Mouse (Mus musculus) kidney, embryonic 16.5 days (tissue): ENCODE measurements around the gene Scfd2. TPM values are rescaled to one million over a fixed set of nuclear protein-coding genes. Genes with fewer than 3 reads are reported as not detected.
A peak's percentile ranks its signal among the peaks of the same experiment; 100 is the strongest.

Experiments used
- ATAC-seq: fragments of 200-750 bp; cut with Nextera tagmentation; 2 replicates; pipeline ENCODE4 v1.8.0; 2017; ENCODE audit warnings: moderate TSS enrichment; ENCODE audit not compliant: low FRiP score, low TSS enrichment
- H3K27ac ChIP-seq: fragments of 300-500 bp; sonication (generic); 2 replicates; pipeline ENCODE4 v1.5.1; 2014; ENCODE audit warnings: low read length
- H3K27me3 ChIP-seq: fragments of 300-500 bp; sonication (generic); 2 replicates; pipeline ENCODE4 v1.6.1; 2014; ENCODE audit warnings: low read length, control low read depth, mixed read lengths; ENCODE audit not compliant: insufficient read depth
- H3K36me3 ChIP-seq: fragments of 300-500 bp; sonication (generic); 2 replicates; pipeline ENCODE4 v1.6.1; 2014; ENCODE audit warnings: low read length, control low read depth, mixed read lengths; ENCODE audit not compliant: insufficient read depth
- H3K4me1 ChIP-seq: fragments of 300-500 bp; sonication (generic); 2 replicates; pipeline ENCODE4 v1.6.1; 2014; ENCODE audit warnings: low read length, control low read depth, mixed read lengths; ENCODE audit not compliant: insufficient read depth
- H3K4me2 ChIP-seq: fragments of 300-500 bp; sonication (generic); replicated peaks from 2 replicates; pipeline ENCODE4 v1.6.1; 2014; ENCODE audit warnings: low read depth, low read length
- H3K4me3 ChIP-seq: fragments of 300-500 bp; sonication (generic); 2 replicates; pipeline ENCODE4 v1.5.1; 2014; ENCODE audit warnings: mild to moderate bottlenecking, low read length
- H3K9ac ChIP-seq: fragments of 300-500 bp; sonication (generic); replicated peaks from 2 replicates; pipeline ENCODE4 v1.6.1; 2014; ENCODE audit warnings: low read length
- H3K9me3 ChIP-seq: fragments of 300-500 bp; sonication (generic); 2 replicates; pipeline ENCODE4 v1.6.1; 2016; ENCODE audit warnings: low read length, control low read depth
- WGBS: fragments of 180-500 bp; shearing (Covaris S2); extraction: QIAGEN DNeasy Blood & Tissue Kit; methylation state at CpG from one replicate; pipeline ENCODE4 v1.1.7; 2014; 5-methylcytosine and 5-hydroxymethylcytosine counted together
- polyA plus RNA-seq: library from polyadenylated mRNA; unstranded; fragments of >200 nt; fragmentation: Nextera tagmentation; extraction: Ambion mirVana; gene quantifications from 2 replicates; pipeline ENCODE4 v1.2.1, GENCODE M21; 2015

Scfd2 gene
- polyA plus RNA-seq, 1 experiment from 2014 or later, result 17.9 TPM

- Histone ChIP-seq H3K9me3 (no peaks in the 10 kb centered on the region), H3K4me3 (no peak overlapping the region), H3K4me1 (peaks cover 13% of the 10 kb centered on the region), H3K36me3 (no peaks in the 10 kb centered on the region), H3K27me3 (no peaks in the 10 kb centered on the region), H3K4me2 (no peak overlapping the region), H3K27ac (no peak overlapping the region), H3K9ac (no peak overlapping the region)
- ATAC-seq, result no peak
- 63% methylated on average over 7 of the region's 7 CpGs for WGBS
Measured at GRCm38 (mm10) chr5:74279673-74280072, 251.9 kb downstream of the Scfd2 start.

- H3K4me2 ChIP-seq, result no peak overlapping the region
- H3K9ac ChIP-seq, result no peak overlapping the region
- no peaks in the 10 kb centered on the region for H3K36me3 ChIP-seq
- no peak for ATAC-seq
- no peak overlapping the region for H3K27ac ChIP-seq
- no peaks in the 10 kb centered on the region for H3K9me3 ChIP-seq
- no peaks in the 10 kb centered on the region for H3K27me3 ChIP-seq
- H3K4me1 ChIP-seq, result peaks cover 14% of the 10 kb centered on the region
- H3K4me3 ChIP-seq, result no peak overlapping the region
- WGBS, result 85% methylated on average over 7 of the region's 7 CpGs
Measured at GRCm38 (mm10) chr5:74278428-74278827, 253.1 kb downstream of the Scfd2 start.

GRCm38 (mm10) chr5:74277712-74278111 is 253.8 kb downstream of the Scfd2 start:
- no peaks in the 10 kb centered on the region for H3K36me3 ChIP-seq
- peak overlapping the region; percentile 51; the same call in 1 of the 2 replicates for H3K27ac ChIP-seq
- ATAC-seq, result peak; percentile 86
- H3K4me3 ChIP-seq, result no peak overlapping the region
- no peak overlapping the region for H3K4me2 ChIP-seq
- no peaks in the 10 kb centered on the region for H3K27me3 ChIP-seq
- H3K4me1 ChIP-seq, result peaks cover 17% of the 10 kb centered on the region
- H3K9ac ChIP-seq, result no peak overlapping the region
- H3K9me3 ChIP-seq, result no peaks in the 10 kb centered on the region
- 2% methylated on average over 3 of the region's 3 CpGs for WGBS

GRCm38 (mm10) chr5:74277216-74277615 is 254.3 kb downstream of the Scfd2 start:
- H3K4me2 ChIP-seq, result no peak overlapping the region
- 73% methylated on average over 5 of the region's 5 CpGs for WGBS
- ATAC-seq, result 0 out of 2 replicates have a peak, but pooled peaks have one; percentile 36
- H3K27me3 ChIP-seq, result no peaks in the 10 kb centered on the region
- H3K4me1 ChIP-seq, result peaks cover 17% of the 10 kb centered on the region
- no peak overlapping the region for H3K4me3 ChIP-seq
- H3K36me3 ChIP-seq, result no peaks in the 10 kb centered on the region
- no peaks in the 10 kb centered on the region for H3K9me3 ChIP-seq
- no peak overlapping the region for H3K9ac ChIP-seq
- H3K27ac ChIP-seq, result peak overlapping the region; percentile 51; the same call in 1 of the 2 replicates

- H3K4me2 ChIP-seq, result no peak overlapping the region
- H3K27ac ChIP-seq, result no peak overlapping the region
- H3K4me3 ChIP-seq, result no peak overlapping the region
- no peaks in the 10 kb centered on the region for H3K9me3 ChIP-seq
- no peaks in the 10 kb centered on the region for H3K27me3 ChIP-seq
- no peak overlapping the region for H3K9ac ChIP-seq
- WGBS, result 70% methylated on average over 3 of the region's 3 CpGs
- H3K4me1 ChIP-seq, result peaks cover 12% of the 10 kb centered on the region
- no peaks in the 10 kb centered on the region for H3K36me3 ChIP-seq
- no peak for ATAC-seq
Measured at GRCm38 (mm10) chr5:74273313-74273712, 258.2 kb downstream of the Scfd2 start.

GRCm38 (mm10) chr5:74267736-74268369 is 263.7 kb downstream of the Scfd2 start:
- WGBS, result 45% methylated on average over 5 of the region's 5 CpGs
- Histone ChIP-seq H3K4me2 (no peak overlapping the region), H3K27ac (peak overlapping the region; percentile 15; the same call in 1 of the 2 replicates), H3K27me3 (no peaks in the 10 kb centered on the region), H3K36me3 (no peaks in the 10 kb centered on the region), H3K9ac (no peak overlapping the region), H3K4me1 (peaks cover 4% of the 10 kb centered on the region; the same call in 1 of the 2 replicates), H3K4me3 (no peak overlapping the region), H3K9me3 (no peaks in the 10 kb centered on the region)
- no peak for ATAC-seq

GRCm38 (mm10) chr5:74267196-74267595 is 264.4 kb downstream of the Scfd2 start:
- H3K4me2 ChIP-seq, result no peak overlapping the region
- H3K4me1 ChIP-seq, result peaks cover 4% of the 10 kb centered on the region; the same call in 1 of the 2 replicates
- no peaks in the 10 kb centered on the region for H3K36me3 ChIP-seq
- no peak overlapping the region for H3K9ac ChIP-seq
- H3K27me3 ChIP-seq, result no peaks in the 10 kb centered on the region
- WGBS, result 81% methylated on average over 1 of the region's 1 CpGs
- H3K4me3 ChIP-seq, result no peak overlapping the region
- no peak for ATAC-seq
- no peak overlapping the region for H3K27ac ChIP-seq
- H3K9me3 ChIP-seq, result no peaks in the 10 kb centered on the region

GRCm38 (mm10) chr5:74266476-74266819 is 265.1 kb downstream of the Scfd2 start:
- H3K4me1 ChIP-seq, result peaks cover 4% of the 10 kb centered on the region; the same call in 1 of the 2 replicates
- H3K4me2 ChIP-seq, result no peak overlapping the region
- 50% methylated on average over 5 of the region's 5 CpGs for WGBS
- H3K27me3 ChIP-seq, result no peaks in the 10 kb centered on the region
- no peaks in the 10 kb centered on the region for H3K9me3 ChIP-seq
- no peak overlapping the region for H3K27ac ChIP-seq
- H3K9ac ChIP-seq, result no peak overlapping the region
- no peak for ATAC-seq
- H3K36me3 ChIP-seq, result no peaks in the 10 kb centered on the region
- no peak overlapping the region for H3K4me3 ChIP-seq

GRCm38 (mm10) chr5:74265601-74266475 is 265.7 kb downstream of the Scfd2 start:
- whole genome bisulfite sequencing, result 59% methylated on average over 13 of the region's 13 CpGs
- H3K36me3 ChIP-seq, result no peaks in the 10 kb centered on the region
- H3K4me1 ChIP-seq, result peaks cover 7% of the 10 kb centered on the region
- no peak for ATAC-seq
- no peak overlapping the region for H3K4me3 ChIP-seq
- H3K27ac ChIP-seq, result peak overlapping the region; percentile 17; the same call in 1 of the 2 replicates
- H3K9me3 ChIP-seq, result no peaks in the 10 kb centered on the region
- no peak overlapping the region for H3K4me2 ChIP-seq
- H3K9ac ChIP-seq, result no peak overlapping the region
- no peaks in the 10 kb centered on the region for H3K27me3 ChIP-seq

GRCm38 (mm10) chr5:74265151-74265550 is 266.4 kb downstream of the Scfd2 start:
- Histone ChIP-seq H3K27me3 (no peaks in the 10 kb centered on the region), H3K36me3 (no peaks in the 10 kb centered on the region), H3K27ac (no peak overlapping the region), H3K9ac (no peak overlapping the region), H3K4me2 (no peak overlapping the region), H3K4me1 (peaks cover 14% of the 10 kb centered on the region), H3K4me3 (no peak overlapping the region), H3K9me3 (no peaks in the 10 kb centered on the region)
- WGBS, result 63% methylated on average over 6 of the region's 6 CpGs
- no peak for ATAC-seq
